Mouse (Mus musculus) kidney, adult 18-20 months (tissue): ENCODE results near the gene Lipi.

Experiments used
- DNase-seq: peaks from one replicate; pipeline ENCODE4 v3.0.0; 2021

Lipi gene

GRCm38 (mm10) chr16:75585961-75586360, at the start of gene Lipi:
Gene Lipi (minus strand): TSS chr16:75586061.
- no peak for DNase-seq

DNA sequence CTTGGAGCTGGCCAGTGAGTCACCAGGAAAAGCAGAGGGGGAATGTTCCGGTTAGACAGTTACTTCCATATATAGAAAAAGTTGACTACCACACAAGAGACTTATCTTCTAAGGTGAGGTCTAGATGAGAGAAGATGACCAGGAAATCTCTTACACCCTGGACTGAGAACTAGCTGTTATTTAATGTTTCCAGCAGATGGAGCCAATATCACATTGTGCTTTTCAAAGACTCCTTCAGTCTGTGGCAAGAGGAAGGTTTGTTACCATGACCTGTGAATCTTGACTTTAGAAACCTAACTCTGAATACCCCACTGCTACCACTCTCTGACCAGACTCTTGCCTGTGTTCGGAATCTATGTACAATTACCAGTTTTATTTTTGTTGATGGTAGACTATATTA, 42.0 kb upstream of the Lipi start:
- DNase-seq, result no peak

GRCm38 (mm10) chr16:75617651-75618349, 31.9 kb upstream of the Lipi start:
- no peak for DNase-seq

DNA sequence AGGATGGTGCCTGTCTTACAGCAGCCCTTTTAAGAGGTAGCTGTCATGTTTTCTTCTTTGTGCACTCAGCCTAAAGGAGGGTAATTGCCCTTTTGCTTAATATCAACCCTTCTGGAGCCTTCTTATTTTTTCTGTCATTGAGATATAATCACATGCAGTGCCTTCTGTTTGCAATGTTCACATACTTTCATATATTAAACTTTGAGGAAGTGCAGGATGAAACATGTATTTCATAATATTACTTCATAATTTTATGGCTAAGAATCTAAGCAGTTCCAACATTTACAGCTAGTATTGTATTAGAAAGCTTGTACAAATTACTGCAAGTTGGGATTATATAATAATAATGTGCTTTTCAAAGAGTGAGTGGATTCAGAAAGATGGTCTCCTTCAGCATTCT, 26.7 kb upstream of the Lipi start:
- no peak for DNase-seq

- no peak for DNase-seq
These were observed 20.6 kb upstream of the Lipi start for GRCm38 (mm10) chr16:75606415-75606814.

GRCm38 (mm10) chr16:75593501-75594183, 7.8 kb upstream of the Lipi start:
- DNase-seq, result no peak

DNA sequence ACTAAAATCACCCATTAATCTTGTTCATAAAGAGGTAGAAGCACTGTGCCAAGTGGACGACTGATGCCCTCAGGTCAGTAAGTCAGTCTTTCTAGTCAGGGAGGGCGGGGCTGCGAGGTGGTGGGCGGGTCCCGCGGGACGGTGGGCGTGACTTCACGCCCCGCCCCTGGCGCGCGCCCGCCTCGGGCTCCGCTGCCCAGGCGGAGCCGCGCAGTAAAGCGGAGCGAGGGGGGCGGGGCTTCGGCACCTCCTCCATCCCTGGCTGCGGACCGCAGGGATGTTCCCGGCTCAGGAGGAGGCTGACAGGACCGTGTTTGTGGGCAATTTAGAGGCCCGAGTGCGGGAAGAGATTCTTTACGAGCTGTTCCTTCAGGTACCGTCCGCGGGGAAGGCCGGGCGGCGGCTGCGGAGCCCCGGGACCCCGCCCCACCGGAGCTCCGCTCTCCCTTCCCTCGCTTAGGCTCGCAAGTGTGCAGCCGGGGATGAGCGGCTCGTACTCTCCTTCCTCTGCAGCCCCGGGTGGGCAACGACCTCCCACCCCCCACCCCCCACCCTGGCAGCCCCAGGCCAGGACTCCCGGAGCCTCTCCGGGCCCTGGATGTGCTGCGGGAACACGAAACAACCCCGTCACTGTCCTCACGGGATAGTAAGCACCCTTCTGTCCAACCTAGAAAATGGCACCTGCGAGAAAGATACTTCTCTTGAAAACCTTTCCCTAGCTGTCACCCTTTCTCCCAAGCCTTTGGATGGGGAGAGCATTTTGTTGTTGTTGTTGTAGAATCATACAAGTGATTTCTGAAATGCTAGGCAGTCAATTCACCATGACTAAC, 7.0 kb upstream of the Lipi start, which contains the start of gene Rbm11:
Gene Rbm11 (plus strand): TSS at position 174 of the 830 bp plus-strand sequence.
- peak; percentile 86 for DNase-seq

DNA sequence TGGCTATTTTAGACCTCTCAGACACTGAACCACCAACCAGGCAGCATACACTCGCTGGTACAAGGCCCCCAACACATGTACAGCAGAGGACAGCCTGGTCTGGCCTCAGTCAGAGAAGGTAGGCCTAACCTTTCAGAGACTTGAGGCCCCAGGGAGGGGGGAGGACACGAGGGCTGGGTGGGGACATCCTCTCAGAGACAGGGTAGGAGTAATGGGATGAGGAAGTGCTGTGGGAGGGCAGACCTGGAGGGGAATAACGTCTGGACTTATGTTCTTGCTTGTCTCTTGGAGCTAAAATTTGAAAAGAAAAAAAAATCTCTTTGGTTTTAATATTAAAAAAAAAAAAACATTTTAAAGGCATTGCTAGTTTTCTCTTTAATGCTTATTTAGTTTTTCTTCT, 605 bp upstream of the Lipi start:
- DNase-seq, result no peak

DNA sequence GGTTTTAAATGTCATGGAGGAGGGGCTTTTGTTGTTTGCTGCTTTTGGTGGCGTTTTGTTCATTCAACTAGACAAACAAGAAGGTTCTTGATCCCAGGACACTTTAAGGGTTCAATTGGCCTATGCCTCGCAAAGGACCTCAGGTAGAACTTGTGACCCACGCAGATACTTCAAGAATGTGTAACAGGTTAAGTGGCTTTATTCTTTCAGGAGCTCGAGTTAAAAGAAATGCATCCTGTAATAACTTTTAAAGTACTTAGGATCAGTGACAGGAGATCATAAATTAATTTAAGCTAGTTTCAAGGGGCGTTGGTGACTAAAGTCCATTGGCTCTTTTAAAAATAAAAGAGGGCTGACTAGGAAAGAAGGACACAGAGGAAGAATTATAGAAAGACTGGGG, 3.6 kb downstream of the Lipi start:
- DNase-seq, result no peak

DNA sequence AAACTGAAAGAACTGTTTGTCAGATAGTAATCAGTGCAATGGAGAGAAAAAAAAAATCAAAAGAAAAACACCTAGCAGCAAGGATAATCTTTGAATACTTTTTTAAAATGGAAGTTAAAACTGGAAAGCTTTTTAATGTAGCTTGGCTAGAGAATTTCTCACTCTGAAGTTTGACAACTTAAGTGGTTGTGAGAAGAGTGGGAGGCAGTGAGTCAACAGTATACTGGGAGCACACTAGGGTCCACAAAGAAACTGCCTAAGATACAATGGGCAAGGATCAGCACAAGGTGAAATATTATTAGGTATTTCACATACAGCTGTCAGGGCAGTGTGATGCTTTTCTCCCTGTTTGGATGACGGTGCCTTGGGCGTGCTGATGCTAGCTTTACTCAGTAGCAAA, 23.0 kb downstream of the Lipi start:
- DNase-seq, result no peak

GRCm38 (mm10) chr16:75545310-75545709, 40.6 kb downstream of the Lipi start:
- DNase-seq, result no peak

GRCm38 (mm10) chr16:75537784-75538565, 47.9 kb downstream of the Lipi start:
- DNase-seq, result no peak

DNA sequence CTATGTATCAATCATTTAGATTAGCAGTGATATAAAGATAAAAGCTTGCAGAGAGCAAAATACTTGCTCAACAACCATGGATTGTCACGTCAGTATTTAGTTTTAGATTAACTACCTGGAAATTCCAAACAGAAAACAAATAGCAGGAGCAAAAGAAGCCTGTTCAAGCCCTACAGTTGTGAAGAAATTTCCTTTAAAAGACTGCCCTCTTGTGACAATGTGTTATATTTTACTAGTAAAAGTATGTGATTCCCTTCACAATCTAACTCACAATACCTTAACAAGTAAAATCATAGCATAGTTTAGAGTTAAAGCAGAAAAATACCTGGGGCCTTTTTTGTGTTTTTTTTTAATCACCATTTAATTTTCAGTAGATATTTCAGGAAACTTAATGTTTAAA, 54.2 kb downstream of the Lipi start:
- DNase-seq, result no peak

DNA sequence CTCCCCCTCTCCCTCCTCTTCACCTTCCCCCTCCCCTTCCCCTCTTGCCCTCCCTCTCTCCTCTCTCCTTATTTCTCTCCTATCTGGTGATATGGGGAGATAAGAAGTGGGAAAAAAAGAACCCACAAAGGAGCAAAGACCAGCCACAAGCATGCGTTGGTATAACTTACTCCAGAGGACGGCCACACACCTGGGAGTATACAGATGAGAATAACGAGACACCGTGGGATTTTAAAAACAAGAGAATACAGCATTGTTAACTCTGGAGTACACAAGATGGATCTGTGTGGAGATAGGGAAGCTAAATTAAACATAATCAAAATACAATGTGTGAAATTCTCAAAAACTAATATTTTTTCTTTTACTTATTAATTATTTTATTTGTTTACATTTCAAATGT, 89.3 kb downstream of the Lipi start:
- no peak for DNase-seq
